Mouse (Mus musculus) cerebellum, adult 8-10 months (tissue): ENCODE measurements around the gene Vmn2r19.
"Not testable (repeated sequence)": the region's sequence is repeated elsewhere in the genome, so short reads cannot be mapped to it uniquely, and the experiment has no call there.

Experiments used
- DNase-seq: peaks from one replicate; pipeline ENCODE4 v3.0.0; 2022

Vmn2r19 gene

GRCm38 (mm10) chr6:123308033-123308432, at the start of gene Vmn2r19:
Gene Vmn2r19, plus strand, starts transcription at chr6:123308333.
- DNase-seq = no peak

GRCm38 (mm10) chr6:123258946-123259345, 49.2 kb upstream of the Vmn2r19 start:
- no peak for DNase-seq

GRCm38 (mm10) chr6:123259889-123260603, 48.1 kb upstream of the Vmn2r19 start:
- no peak for DNase-seq

DNA sequence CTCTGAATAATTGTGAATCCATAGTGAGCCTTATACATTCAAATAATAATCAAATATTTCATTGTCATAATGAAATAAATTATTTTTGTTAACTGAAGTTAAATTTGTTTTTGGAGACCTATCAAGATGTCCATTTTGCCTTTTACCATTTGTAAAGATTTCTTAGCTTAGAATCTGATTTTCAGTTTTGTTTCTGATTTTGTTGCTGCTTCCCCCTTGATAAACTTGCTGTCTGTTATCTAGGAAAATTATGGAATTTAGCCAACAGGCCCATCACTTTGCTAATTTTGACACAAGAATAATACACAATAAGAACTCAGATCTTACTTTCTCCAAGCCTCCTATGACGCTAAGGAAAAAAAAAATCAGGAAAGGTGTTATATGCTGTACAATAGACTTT, 47.3 kb upstream of the Vmn2r19 start:
- no peak for DNase-seq

DNA sequence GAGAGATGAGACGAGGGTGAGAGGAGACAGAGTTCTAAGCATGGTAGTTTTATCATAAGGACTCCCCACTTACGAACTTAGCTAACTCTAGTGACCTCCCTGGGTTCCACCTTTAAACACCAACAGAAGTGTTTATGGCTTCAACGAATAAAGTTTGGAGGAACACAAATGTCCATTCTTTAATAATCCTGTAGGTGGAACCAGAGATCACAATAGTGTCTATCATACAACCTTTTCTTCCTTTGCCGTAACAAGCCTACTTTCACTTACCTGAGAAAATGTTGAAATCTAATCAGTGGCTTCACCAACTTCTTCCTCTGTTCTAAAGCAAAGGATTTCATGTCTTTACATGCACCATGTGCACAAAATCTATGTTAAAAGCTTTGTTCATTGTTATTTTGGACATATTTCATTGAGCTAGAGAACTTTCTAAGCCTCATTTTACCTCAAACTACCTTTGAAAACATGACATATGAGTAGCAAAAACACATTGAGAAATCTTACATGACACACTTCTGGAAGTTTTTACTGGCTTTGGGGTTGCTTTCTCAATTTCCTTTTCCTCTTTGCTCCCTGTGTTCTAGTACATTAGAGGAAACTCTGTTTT, 46.5 kb upstream of the Vmn2r19 start, which contains the start of gene Clec4d:
Gene Clec4d (plus strand): TSS at position 557 of the 607 bp plus-strand sequence.
- no peak for DNase-seq

DNA sequence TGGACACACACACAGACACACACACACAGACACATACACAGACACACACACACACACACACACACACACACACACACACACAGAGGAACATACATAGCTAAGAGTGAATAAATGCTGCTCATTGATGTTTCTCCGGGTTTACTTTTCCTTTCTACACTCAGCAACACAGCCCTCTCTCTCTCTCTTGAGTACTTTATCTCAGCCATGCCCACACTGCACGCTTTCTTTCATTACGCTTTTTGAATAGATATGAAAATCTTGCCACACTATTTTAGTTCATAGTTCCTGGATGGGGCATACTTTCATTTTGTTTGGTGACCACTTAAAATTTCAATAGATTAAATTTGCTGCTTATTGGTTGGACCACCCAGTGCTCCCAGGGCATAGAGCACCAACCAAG, 43.9 kb upstream of the Vmn2r19 start:
- no peak for DNase-seq

GRCm38 (mm10) chr6:123265809-123266208, 42.3 kb upstream of the Vmn2r19 start:
- DNase-seq = no peak

GRCm38 (mm10) chr6:123266945-123267344, 41.2 kb upstream of the Vmn2r19 start:
- no peak for DNase-seq

DNA sequence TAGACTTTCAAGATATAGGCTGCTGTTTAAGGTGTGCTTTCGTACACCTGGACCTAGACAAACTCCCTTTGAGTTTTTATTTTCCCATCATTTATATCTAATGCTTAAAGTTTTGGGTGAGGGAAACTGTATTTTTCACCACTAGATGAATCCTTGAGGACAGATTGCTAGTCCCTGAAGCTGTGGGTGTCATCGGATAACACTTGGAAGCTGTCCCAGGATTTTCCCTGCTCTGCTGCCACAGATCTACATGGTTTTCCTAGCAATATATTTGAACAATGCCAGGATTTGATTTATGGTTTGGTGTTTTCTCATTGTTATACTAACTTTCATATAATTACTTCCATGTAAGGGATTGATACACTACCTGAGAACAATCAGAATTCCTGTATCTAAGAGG, 28.7 kb upstream of the Vmn2r19 start:
- DNase-seq = no peak

GRCm38 (mm10) chr6:123286311-123286710, 21.8 kb upstream of the Vmn2r19 start:
- no peak for DNase-seq

- DNase-seq = no peak
Observed at GRCm38 (mm10) chr6:123288931-123289330, 19.2 kb upstream of the Vmn2r19 start.

DNA sequence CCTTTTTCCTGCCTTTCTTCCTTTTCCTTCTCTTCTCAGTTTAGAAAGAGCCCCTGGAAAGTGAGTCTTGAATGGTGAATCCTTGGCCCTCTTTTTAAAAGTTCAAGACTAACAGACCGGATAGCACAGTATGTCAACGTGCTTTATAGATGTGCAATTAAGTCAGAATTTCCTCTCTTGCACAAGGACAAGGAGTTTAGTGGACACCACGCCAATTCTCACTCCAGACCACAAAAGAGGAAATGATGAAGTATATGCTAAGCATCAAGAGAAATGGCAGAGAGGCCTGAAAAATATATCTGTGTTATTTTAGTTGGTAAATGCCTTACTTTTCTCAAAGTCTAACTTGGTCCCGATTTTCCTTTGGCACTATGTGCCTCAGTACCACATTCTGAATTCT, 18.4 kb upstream of the Vmn2r19 start, which contains the start of gene Clec4e:
Gene Clec4e (minus strand): TSS at position 118 of the 400 bp plus-strand sequence.
- DNase-seq = no peak

GRCm38 (mm10) chr6:123292751-123293400, 15.3 kb upstream of the Vmn2r19 start:
- no peak for DNase-seq

- DNase-seq = not testable (repeated sequence)
Observed at GRCm38 (mm10) chr6:123293509-123293908, 14.6 kb upstream of the Vmn2r19 start.

DNA sequence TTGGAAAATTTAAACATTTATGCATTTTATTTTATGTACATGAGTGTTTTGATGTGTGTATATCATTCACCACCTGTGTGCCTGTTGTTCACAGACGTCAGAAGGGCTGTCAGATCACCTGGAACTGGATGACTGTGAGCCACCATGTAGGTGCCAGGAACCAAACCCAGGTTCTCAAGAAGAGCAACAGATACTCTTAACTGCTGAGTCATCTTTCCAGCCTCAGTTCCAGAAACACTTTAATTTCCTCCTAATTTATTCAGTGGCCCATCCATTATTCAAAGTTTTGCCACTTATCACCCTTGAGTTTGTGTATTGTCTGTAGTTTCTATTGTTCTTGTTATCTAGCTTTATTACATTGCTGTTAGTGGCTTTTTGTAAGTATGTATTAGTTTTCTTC, 11.4 kb upstream of the Vmn2r19 start:
- no peak for DNase-seq

DNA sequence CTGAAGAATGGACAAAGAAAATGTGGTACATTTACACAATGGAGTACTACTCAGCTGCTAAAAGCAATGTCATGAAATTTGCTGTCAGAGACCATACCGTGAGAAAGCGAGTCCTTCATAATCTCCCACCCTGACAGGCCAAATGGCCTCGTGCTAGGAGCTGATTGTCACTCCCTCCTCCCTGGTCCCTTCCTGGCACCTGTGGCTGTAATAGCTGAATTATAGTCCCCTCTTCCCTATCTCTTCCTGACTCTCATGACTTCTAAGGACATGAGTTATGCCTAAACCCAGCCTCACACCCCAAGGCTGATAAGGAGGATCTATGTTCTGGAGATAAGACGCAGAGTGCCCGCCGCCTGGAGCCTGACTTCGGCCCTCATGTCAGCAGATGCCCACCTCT, 1.8 kb upstream of the Vmn2r19 start:
- DNase-seq = not testable (repeated sequence)

GRCm38 (mm10) chr6:123332503-123332902, 24.4 kb downstream of the Vmn2r19 start:
- no peak for DNase-seq

DNA sequence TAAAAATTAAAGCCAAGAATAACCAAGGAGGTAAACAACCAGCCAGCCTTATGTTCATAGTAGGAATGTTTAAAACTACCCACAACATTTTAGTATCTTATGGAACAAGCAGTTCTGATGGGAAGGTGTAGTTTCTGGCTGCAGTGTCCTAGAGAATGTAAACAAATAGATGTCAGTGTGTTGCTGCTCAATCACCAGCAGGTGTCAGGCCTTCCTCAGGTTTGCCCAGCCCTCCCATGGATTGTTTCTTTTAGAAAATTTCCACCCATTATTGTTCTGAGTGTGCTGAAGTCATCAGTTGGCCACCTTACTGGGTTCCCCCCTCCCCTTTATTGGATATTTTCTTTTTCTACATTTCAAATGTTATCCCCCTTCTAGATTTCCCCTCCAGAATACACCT, 32.0 kb downstream of the Vmn2r19 start:
- DNase-seq = no peak

DNA sequence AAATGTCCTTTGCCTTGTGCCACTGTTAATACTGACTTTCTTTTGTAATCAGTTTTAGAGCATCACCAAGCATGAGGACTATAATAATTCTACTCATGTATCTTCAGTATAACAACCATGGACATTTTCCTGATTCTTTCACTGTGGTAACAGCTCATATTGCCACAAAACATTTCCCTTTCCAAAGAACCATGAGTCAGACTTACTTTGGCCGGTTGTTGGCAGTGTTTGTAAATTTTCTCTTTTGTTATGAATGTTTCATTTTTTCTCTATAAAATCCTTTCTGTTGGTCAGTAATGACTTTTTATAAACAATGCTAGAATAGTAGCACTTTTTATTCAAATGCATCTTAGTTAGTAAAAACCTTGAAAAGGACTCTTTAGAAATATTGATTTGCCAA, 38.0 kb downstream of the Vmn2r19 start:
- DNase-seq = no peak
